In genomic region chr9:65550079-65550831, GRCm38 (mm10) we compare ENCODE assay signal across 9 mouse cellular contexts. TPM values are rescaled to one million over a fixed set of nuclear protein-coding genes. Genes with fewer than 3 reads are reported as not detected.
A peak's percentile ranks its signal among the peaks of the same experiment; 100 is the strongest.
DNase-seq lines count a peak whose midpoint lies in the region; ATAC-seq and TF ChIP-seq lines count a peak whose summit lies in the region.
"Had no signal": no experiment of that assay in that cellular context is flagged by ENCODE, and none has a peak within 500 bp of the region (broad histone marks: within the 10 kb centered on the region; RNA-seq: fewer than 3 reads in every experiment).

No protein-coding gene starts in this region.

- no peaks in the 10 kb centered on the region for H3K36me3 ChIP-seq in testis, adult 2 months (ENCODE audit: control insufficient read depth, insufficient read depth, low read length)
- H3K36me3 ChIP-seq in limb, embryonic 11.5 days (ENCODE audit: control insufficient read depth, insufficient read depth, low read length): no peaks in the 10 kb centered on the region
- H3K36me3 ChIP-seq in stomach, postnatal 0 days (ENCODE audit: control insufficient read depth, insufficient read depth, low read length): no peaks in the 10 kb centered on the region

- TF ChIP-seq CTCF in testis, adult 2 months (IDR thresholded peaks at IDR 0.05; ENCODE audit: control insufficient read depth, insufficient read depth, insufficient replicate concordance, low read depth, low read length): no peak
- no peak for TF ChIP-seq CTCF in stomach, postnatal 0 days (IDR thresholded peaks at IDR 0.05; ENCODE audit: low read depth)

- H3K4me1 ChIP-seq in testis, adult 2 months (ENCODE audit: control insufficient read depth, insufficient read depth, low read length): peaks cover 18% of the 10 kb centered on the region
- peaks cover 18% of the 10 kb centered on the region for H3K4me1 ChIP-seq in limb, embryonic 11.5 days (ENCODE audit: control insufficient read depth, insufficient read depth, low read length)
- H3K4me1 ChIP-seq in stomach, postnatal 0 days (replicated peaks; ENCODE audit: control insufficient read depth, insufficient read depth): 0 out of 2 replicates have a peak, but pooled peaks cover 7% of the 10 kb centered on the region

- WGBS in limb, embryonic 11.5 days: 50% methylated on average over 7 of the region's 7 CpGs
- 29% methylated on average over 7 of the region's 7 CpGs for WGBS in stomach, postnatal 0 days

- TF ChIP-seq EP300 in stomach, postnatal 0 days (optimal IDR thresholded peaks at IDR 0.05): no peak

- H3K4me2 ChIP-seq in limb, embryonic 11.5 days (ENCODE audit: low read depth, severe bottlenecking): no peak overlapping the region
- H3K4me2 ChIP-seq in stomach, postnatal 0 days (replicated peaks; ENCODE audit: low read depth): no peak overlapping the region

- no peak overlapping the region for H3K4me3 ChIP-seq in testis, adult 2 months (ENCODE audit: control insufficient read depth, low read depth, low read length)
- H3K4me3 ChIP-seq in limb, embryonic 11.5 days (ENCODE audit: low read depth, low read length): no peak overlapping the region
- no peak overlapping the region for H3K4me3 ChIP-seq in stomach, postnatal 0 days (ENCODE audit: low read depth, low read length)

- DNase-seq in heart, adult 8-10 months (ENCODE audit: low spot score): peak; percentile 76
- DNase-seq in heart, postnatal 4 days: no peak
- DNase-seq in testis, postnatal 10 days (ENCODE audit: low spot score): no peak
- DNase-seq in limb, embryonic 11.5 days (ENCODE audit: low spot score): no peak
- DNase-seq in stomach, postnatal 0 days (ENCODE audit: low spot score): no peak
- no peak for DNase-seq in yolk sac, embryonic 10.5 days (ENCODE audit: low spot score)

- no peak for ATAC-seq in limb, embryonic 11.5 days (ENCODE audit: insufficient number of reproducible peaks, low FRiP score, low TSS enrichment, low read depth)
- no peak for ATAC-seq in stomach, postnatal 0 days (ENCODE audit: low FRiP score, low TSS enrichment)
- no peak for ATAC-seq in megakaryocyte progenitor cell, adult 5-6 weeks (replicated peaks; ENCODE audit: poor library complexity)

- no peak overlapping the region for H3K9ac ChIP-seq in limb, embryonic 11.5 days (ENCODE audit: low read length)
- H3K9ac ChIP-seq in stomach, postnatal 0 days (ENCODE audit: low read length): peak overlapping the region; percentile 43

- no peak for TF ChIP-seq POLR2A in testis, adult 2 months (IDR thresholded peaks at IDR 0.05; ENCODE audit: control insufficient read depth, low read depth, low read length)

- no peaks in the 10 kb centered on the region for H3K9me3 ChIP-seq in limb, embryonic 11.5 days (ENCODE audit: control insufficient read depth, low read length)
- H3K9me3 ChIP-seq in stomach, postnatal 0 days (ENCODE audit: control insufficient read depth, low read length): no peaks in the 10 kb centered on the region
- H3K9me3 ChIP-seq: G1E had no signal

- no peaks in the 10 kb centered on the region for H3K27me3 ChIP-seq in testis, adult 2 months (ENCODE audit: control insufficient read depth, insufficient read depth, low read length)
- H3K27me3 ChIP-seq in limb, embryonic 11.5 days (ENCODE audit: control insufficient read depth, insufficient read depth, low read length): no peaks in the 10 kb centered on the region
- H3K27me3 ChIP-seq in stomach, postnatal 0 days (ENCODE audit: control insufficient read depth, insufficient read depth, low read length): no peaks in the 10 kb centered on the region

- H3K27ac ChIP-seq in testis, adult 2 months (ENCODE audit: control insufficient read depth, insufficient read depth, low read depth, low read length): peak overlapping the region; percentile 56
- peak overlapping the region; percentile 43 for H3K27ac ChIP-seq in limb, embryonic 11.5 days (replicated peaks; ENCODE audit: low read depth, low read length)
- H3K27ac ChIP-seq in stomach, postnatal 0 days (replicated peaks): peak overlapping the region; percentile 95

RNA-seq across cellular contexts. Expression of gene Plekho2, which starts 29.6 kb away (rescaled TPM):
- total RNA-seq in heart, adult 8-10 months (2022): 10 to 100 TPM in 3 of 4 experiments, 1 to 10 TPM in 1; 7.4 to 12.3 (median 10.8) TPM
- 10 to 100 TPM; 17.9 to 19.4 TPM for total RNA-seq in heart, postnatal 4 days (2021)
- 67.0 and 72.5 TPM in 2 replicates for polyA plus RNA-seq in testis, adult 2 months (2012; rRNA removed)
- 12.2 and 12.5 TPM in 2 replicates for polyA plus RNA-seq in limb, embryonic 11.5 days (2014; fragmentation: Nextera tagmentation; extraction: Ambion mirVana)
- 9.6 and 10.6 TPM in 2 replicates for polyA plus RNA-seq in stomach, postnatal 0 days (2015; fragmentation: Nextera tagmentation; extraction: Ambion mirVana)
- 17.9 and 19.0 TPM in 2 replicates for total RNA-seq in megakaryocyte progenitor cell, adult 5-6 weeks (2015)
- total RNA-seq in megakaryocyte progenitor cell, adult 5-6 weeks (2017): 12.8 and 15.3 TPM in 2 replicates

RNA-seq across cellular contexts. Expression of gene Ankdd1a, which starts 30.3 kb away (rescaled TPM):
- total RNA-seq in heart, adult 8-10 months (2022): not detected
- not detected for total RNA-seq in heart, postnatal 4 days (2021)
- polyA plus RNA-seq in testis, adult 2 months (2012; rRNA removed): not detected in 2 replicates
- not detected in 2 replicates for polyA plus RNA-seq in limb, embryonic 11.5 days (2014; fragmentation: Nextera tagmentation; extraction: Ambion mirVana)
- 0.18 and 0.35 TPM in 2 replicates for polyA plus RNA-seq in stomach, postnatal 0 days (2015; fragmentation: Nextera tagmentation; extraction: Ambion mirVana)
- not detected in 2 replicates for total RNA-seq in megakaryocyte progenitor cell, adult 5-6 weeks (2015)
- not detected in 2 replicates for total RNA-seq in megakaryocyte progenitor cell, adult 5-6 weeks (2017)
- polyA plus RNA-seq: G1E had no signal

RNA-seq across cellular contexts. Expression of gene Pif1, which starts 36.7 kb away (rescaled TPM):
- total RNA-seq in heart, adult 8-10 months (2022): not detected
- 1 to 10 TPM; 6.2 to 7.6 TPM for total RNA-seq in heart, postnatal 4 days (2021)
- 0.40 and 0.79 TPM in 2 replicates for polyA plus RNA-seq in testis, adult 2 months (2012; rRNA removed)
- 13.3 and 15.0 TPM in 2 replicates for polyA plus RNA-seq in limb, embryonic 11.5 days (2014; fragmentation: Nextera tagmentation; extraction: Ambion mirVana)
- polyA plus RNA-seq in stomach, postnatal 0 days (2015; fragmentation: Nextera tagmentation; extraction: Ambion mirVana): 2.1 and 2.4 TPM in 2 replicates
- total RNA-seq in megakaryocyte progenitor cell, adult 5-6 weeks (2015): 8.1 and 8.4 TPM in 2 replicates
- 12.0 and 14.5 TPM in 2 replicates for total RNA-seq in megakaryocyte progenitor cell, adult 5-6 weeks (2017)

Comparison
In these comparisons a context has a peak if more than half of its experiments do, and no peak if none do; other contexts are left out.
1. RNA of gene Pif1, which starts 36.7 kb away (total RNA-seq): 8.1 to 14.5 TPM in megakaryocyte progenitor cell, adult 5-6 weeks and 6.2 to 7.6 TPM in heart, postnatal 4 days; not detected in heart, adult 8-10 months; every median in the first group is over 4 times any median in the second.
2. H3K27ac ChIP-seq: peak in every context shown above with its lines; median percentile 95 in stomach, postnatal 0 days; 56 in testis, adult 2 months; 43 in limb, embryonic 11.5 days.